Mouse (Mus musculus) embryo, embryonic 11 days (tissue): Measurements from ENCODE around the gene Ltk.

Experiments used
- DNase-seq: peaks from one replicate; pipeline ENCODE4 v3.0.0-alpha.2; 2015

Gene Ltk

GRCm38 (mm10) chr2:119760251-119760650 lies at the start of gene Ltk:
Gene Ltk (minus strand): TSS chr2:119760431.
- no peak for DNase-seq

- DNase-seq: peak; percentile 7
Observed at GRCm38 (mm10) chr2:119808881-119809280, 48.6 kb upstream of the Ltk start.

GRCm38 (mm10) chr2:119808438-119808837 lies 48.2 kb upstream of the Ltk start:
- no peak for DNase-seq

DNA sequence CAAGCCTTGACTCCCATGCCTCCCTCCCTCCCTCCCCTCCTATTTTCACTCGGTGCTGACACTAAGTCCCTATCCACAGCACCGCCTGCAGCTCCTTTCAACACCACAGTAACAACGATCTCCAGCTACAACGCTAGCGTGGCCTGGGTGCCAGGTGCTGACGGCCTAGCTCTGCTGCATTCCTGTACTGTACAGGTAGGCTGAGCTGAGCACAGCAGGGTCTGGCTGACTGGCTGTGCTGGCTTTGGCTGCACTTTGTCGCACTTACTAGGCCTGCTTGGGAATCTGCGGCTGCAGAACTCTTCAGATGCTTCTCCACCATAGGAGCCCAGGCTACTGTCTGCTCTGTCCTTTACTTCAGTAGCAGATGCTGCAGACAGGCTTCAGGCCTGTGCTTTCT lies 45.3 kb upstream of the Ltk start:
- DNase-seq: no peak

DNA sequence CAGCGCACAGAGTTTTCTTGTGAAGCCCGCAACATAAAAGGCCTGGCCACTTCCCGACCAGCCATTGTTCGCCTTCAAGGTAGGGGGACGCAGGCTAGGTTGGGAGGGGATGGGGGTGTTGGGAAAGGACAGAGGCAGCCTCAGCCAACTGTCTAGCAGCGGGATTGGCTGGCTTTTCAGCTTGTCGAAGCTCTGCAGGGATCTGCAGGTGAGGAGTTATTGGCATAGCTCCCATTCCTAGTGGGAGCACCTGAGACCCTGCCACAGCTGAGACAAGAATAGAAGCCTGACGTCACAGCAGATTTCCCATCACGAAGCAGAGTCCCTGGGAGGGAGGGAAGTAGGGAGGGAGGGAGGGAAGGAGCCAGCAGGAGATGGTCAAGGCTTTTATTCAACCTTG lies 44.5 kb upstream of the Ltk start:
- DNase-seq: no peak

- DNase-seq: no peak
Observed at GRCm38 (mm10) chr2:119804275-119804628, 44.0 kb upstream of the Ltk start.

DNA sequence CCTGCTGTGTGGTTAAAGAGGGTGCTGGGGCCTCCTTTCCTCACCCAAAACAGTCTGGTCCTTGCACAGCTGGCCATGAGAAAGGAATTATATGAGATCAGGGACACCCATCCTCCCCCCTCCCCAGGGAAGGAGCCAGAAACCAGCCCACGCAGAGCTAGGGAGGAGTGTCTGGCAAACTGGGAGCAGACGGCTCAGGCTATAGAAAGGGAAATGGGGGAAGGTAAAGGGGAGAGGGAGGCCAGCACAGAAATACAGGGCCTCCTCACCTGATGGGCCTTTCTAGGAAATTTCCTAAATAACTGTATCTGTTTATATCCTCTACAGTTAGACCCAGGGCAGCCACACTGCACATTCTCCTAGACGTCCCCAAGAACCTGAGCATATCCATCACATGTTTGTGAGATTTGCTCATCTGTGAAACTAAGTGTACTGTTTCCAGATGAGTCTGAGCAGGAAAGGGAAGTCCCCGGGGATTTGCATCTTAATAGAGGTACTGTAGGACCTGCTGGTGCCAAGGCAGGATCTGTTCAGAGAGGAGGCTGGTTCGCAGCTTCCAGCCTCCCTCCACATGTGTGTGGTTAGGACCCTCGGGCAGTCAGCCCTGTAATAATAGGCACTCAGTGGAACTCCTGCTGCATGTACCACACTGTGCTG lies 43.5 kb upstream of the Ltk start:
- peak; percentile 34 for DNase-seq

GRCm38 (mm10) chr2:119802767-119803617 lies 42.8 kb upstream of the Ltk start:
- peak; percentile 76 for DNase-seq

- DNase-seq: no peak
Observed at GRCm38 (mm10) chr2:119800876-119801846, 40.9 kb upstream of the Ltk start.

DNA sequence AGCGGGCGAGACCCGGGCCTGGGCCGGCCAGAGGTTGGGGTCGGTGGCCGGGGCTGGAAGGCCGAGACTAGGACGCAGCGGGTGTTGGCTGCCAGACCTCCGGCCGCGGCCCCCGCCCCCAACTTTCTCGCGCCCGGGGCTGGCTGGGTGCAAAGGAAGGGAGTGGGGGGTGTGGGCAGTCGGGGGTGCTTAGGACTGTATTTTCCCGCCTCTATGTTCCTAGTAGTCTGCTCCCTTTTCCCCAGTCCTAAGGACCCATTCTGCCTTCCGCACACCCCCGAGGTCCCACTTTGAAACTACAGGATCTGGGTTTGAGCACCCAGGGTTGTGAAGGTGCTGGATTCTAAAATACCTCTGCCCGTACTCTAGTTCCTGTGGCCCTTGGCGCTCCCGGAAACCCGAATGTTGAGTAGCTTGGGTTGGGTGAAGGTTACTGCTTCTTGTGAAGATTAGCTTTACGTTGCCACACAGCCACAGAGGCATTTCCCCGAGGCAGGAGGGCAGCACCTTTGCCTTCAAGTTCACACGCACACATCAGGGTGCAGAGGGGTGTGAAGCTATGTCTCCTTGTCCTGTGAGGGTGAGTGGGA lies 39.8 kb upstream of the Ltk start:
- DNase-seq: peak; percentile 40

- DNase-seq: peak; percentile 79
Observed at GRCm38 (mm10) chr2:119799181-119799960, 39.1 kb upstream of the Ltk start.

DNA sequence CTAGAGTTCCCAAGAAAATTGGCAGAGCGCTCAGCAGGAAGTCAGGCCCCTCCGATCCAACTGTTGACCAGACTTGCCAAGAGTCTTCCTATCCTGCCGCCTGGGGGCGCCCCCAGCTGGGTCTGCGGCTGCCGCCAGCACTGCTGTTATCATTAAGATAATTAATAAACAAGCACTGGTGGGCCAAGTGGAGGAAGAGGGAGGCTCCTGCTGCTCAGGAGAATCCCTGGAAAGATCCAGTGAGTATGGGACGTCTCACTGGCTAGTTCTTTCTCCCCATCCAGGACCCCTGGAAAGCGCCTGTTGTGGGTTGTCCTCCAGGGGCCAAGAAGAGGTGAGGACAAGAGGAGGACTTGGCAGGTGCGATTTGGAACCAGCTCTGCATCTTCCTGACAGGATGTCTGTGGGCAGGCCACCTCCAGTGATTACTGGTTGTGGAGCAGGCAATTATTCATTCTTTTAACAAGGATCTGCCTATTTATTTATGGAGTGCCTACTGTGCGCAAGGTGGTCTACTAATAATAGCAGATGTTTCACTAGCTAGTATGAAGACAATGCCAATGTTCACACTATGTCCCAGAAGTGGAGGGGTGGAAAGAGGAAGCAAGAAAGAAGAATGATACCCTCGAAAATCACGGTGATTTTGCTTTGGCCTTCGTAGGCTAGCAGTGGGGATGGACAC lies 38.2 kb upstream of the Ltk start:
- DNase-seq: peak; percentile 76

DNA sequence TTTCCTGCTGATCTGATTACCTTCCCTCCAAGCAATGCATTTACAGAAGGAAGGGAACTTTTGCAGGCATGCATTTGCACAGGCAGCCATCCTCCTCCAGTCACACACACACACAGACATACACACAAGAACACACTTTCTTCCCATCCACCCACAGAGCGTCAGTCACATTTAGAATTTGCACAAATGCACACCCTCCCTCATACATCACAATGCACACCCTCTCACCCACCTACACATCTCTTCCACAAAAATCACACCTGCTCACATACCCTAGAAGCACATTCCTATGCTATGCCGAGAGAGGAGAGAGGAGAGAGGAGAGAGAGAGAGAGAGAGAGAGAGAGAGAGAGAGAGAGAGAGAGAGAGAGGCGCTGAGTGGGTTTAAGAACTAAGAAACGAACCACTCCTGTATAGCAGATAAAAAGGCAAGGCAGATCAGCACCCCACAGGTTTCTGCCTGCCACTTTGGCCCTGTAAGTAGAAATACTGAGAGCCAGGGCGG lies 37.1 kb upstream of the Ltk start, which contains the start of gene Tyro3:
TSS of gene Tyro3 (plus strand) at position 455 of the 505 bp plus-strand sequence.
- no peak for DNase-seq

- DNase-seq: no peak
Observed at GRCm38 (mm10) chr2:119789996-119790395, 29.8 kb upstream of the Ltk start.

DNA sequence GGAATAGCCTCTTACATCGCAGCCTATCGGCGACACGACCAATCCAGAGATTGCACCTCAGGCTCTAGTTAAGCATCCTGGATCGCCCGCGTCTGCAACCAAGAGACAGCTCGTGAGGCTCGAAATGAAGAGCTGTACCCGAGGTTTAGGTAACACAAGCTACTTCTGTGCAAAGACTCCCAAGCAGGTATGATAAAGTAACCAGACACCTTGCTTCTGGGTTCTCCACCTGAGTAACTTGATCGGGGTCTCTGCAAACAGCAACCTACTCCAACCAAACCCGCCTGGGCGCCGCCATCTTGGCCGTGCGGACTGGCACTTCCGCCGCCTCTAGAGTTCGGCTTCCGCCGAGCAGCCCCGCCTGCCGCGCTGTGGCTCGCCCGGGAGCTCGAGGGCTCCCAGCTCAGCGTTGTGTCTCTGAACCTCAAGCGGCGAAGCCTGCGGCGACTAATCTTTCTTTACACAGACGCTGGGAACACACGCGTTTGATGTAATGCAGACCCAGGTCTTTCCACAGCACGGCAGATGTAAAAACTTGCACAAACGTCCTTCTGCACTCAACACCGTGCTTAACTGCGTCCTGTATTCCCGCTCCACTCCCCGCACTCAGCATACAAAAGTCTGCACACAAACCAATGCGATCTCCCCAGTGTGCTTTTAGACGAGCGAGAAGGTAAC lies 27.1 kb upstream of the Ltk start, which contains the start of gene Rpap1:
TSS of gene Rpap1 (minus strand) at position 332 of the 678 bp plus-strand sequence.
- DNase-seq: peak; percentile 95

DNA sequence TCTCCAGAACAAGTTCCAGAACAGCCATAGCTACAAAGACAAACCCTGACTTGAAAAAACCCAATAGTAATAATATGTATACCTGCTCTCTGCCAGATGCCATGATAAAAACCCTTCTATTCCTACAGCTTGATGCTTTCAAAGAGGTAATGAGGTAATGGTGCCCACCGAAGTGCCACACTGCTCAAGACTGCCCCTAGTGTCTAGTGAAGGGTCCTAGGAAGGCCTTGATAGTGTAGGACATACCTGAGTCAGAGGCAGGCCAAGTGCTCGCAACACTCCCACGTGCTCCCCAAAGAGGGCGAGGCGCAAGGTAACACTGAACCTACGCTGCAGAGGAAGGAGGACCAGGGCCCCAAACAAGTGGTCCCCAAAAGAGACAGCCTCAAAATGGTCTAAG lies 7.0 kb upstream of the Ltk start:
- no peak for DNase-seq

DNA sequence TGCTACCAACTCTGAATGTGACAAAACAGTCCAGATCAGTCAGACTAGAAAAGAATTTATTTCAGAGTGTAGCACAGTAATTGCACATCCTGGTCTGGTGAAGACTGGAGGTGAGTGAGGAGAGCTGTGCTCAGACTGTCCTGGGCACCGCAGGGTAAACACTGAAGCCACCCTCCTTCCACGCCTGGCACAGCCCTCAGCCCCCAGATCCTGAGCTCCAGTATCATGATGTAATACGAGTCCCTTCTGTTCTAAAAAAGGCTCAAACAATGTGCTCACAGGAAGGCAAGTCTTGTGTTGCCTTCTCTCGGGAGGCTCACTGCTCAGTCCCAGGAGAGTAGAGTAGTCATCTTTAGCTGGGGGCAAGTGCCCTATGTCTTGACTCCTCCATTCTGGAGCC lies 3.7 kb upstream of the Ltk start:
- DNase-seq: no peak

GRCm38 (mm10) chr2:119762276-119762675 lies 2.0 kb upstream of the Ltk start:
- no peak for DNase-seq

GRCm38 (mm10) chr2:119758844-119759835 lies 1.1 kb downstream of the Ltk start:
- peak; percentile 33 for DNase-seq
